Mouse (Mus musculus) kidney, adult 2 months (tissue): ENCODE data around the gene Krt39.

Source experiments
- CTCF ChIP-seq: fragments of 200-500 bp; conservative IDR thresholded peaks from 2 replicates; pipeline ENCODE4 v1.5.1; 2011; ENCODE audit warnings: low read depth, mild to moderate bottlenecking, control low read depth, low read length, moderate library complexity, mixed read lengths; ENCODE audit not compliant: insufficient read depth, insufficient read length
- POLR2A ChIP-seq: fragments of 200-500 bp; IDR thresholded peaks from one replicate; pipeline ENCODE4 v1.6.1; 2011; ENCODE audit warnings: low read depth, low read length, control low read depth

DNA sequence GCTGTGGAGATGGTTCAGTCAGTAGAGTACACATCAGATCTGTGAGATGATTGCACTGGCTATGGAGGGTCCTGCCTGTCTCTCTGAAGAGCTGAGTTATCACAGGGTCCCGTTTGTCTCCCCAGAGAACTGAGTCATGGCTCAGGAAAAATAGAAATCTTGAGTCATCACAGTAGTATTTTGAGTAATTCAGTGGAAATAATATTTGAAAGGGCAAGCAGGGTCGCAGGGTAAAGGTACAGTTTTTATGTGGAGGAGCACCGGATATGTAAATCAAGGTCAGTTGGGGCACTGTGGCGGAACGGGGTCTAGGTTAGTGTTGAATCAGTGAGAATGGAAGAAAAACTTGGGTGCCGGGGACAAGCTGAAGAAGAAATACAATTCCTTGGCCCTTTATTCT is 41.4 kb upstream of the Krt39 start:
- TF ChIP-seq POLR2A, result no peak
- no peak for TF ChIP-seq CTCF
